Mouse (Mus musculus) MN1 (cell line): ENCODE results near the gene Lats2.
A peak's percentile ranks its signal among the peaks of the same experiment; 100 is the strongest.
"Not testable (repeated sequence)": the region's sequence is repeated elsewhere in the genome, so short reads cannot be mapped to it uniquely, and the experiment has no call there.

ENCODE experiments used
- DNase-seq: peaks from one replicate; pipeline ENCODE4 v3.0.0-alpha.2; 2016; ENCODE audit warnings: low spot score

Gene Lats2

GRCm38 (mm10) chr14:57694246-57694645 lies 63.9 kb downstream of the Lats2 start:
- no peak for DNase-seq

GRCm38 (mm10) chr14:57692517-57693130 lies 65.6 kb downstream of the Lats2 start:
- DNase-seq: no peak

- DNase-seq: no peak
Observed at GRCm38 (mm10) chr14:57691316-57691715, 66.9 kb downstream of the Lats2 start.

GRCm38 (mm10) chr14:57690681-57691080 lies 67.5 kb downstream of the Lats2 start:
- DNase-seq: no peak

GRCm38 (mm10) chr14:57688066-57688465 lies 70.1 kb downstream of the Lats2 start:
- not testable (repeated sequence) for DNase-seq

GRCm38 (mm10) chr14:57687441-57687840 lies 70.7 kb downstream of the Lats2 start:
- DNase-seq: no peak

- DNase-seq: no peak
Observed at GRCm38 (mm10) chr14:57686647-57687046, 71.5 kb downstream of the Lats2 start.

GRCm38 (mm10) chr14:57684579-57684978 lies 73.6 kb downstream of the Lats2 start:
- no peak for DNase-seq

- no peak for DNase-seq
Observed at GRCm38 (mm10) chr14:57682751-57683150, 75.4 kb downstream of the Lats2 start.

- peak; percentile 84 for DNase-seq
Observed at GRCm38 (mm10) chr14:57679958-57680535, 78.1 kb downstream of the Lats2 start.

GRCm38 (mm10) chr14:57679523-57679922 lies 78.7 kb downstream of the Lats2 start:
- no peak for DNase-seq

GRCm38 (mm10) chr14:57675481-57675880 lies 82.7 kb downstream of the Lats2 start:
- DNase-seq: no peak

GRCm38 (mm10) chr14:57665628-57665950 lies 92.6 kb downstream of the Lats2 start:
- DNase-seq: no peak

GRCm38 (mm10) chr14:57664822-57665627 lies 93.2 kb downstream of the Lats2 start, which contains the start of gene Xpo4:
Gene Xpo4 (minus strand): TSS chr14:57665430.
- peak; percentile 82 for DNase-seq

- DNase-seq: peak; percentile 40
Observed at GRCm38 (mm10) chr14:57664311-57664821, 93.8 kb downstream of the Lats2 start.

GRCm38 (mm10) chr14:57663630-57664029 lies 94.6 kb downstream of the Lats2 start:
- DNase-seq: no peak

- DNase-seq: no peak
Observed at GRCm38 (mm10) chr14:57658301-57658700, 99.9 kb downstream of the Lats2 start.

- no peak for DNase-seq
Observed at GRCm38 (mm10) chr14:57657500-57657899, 100.7 kb downstream of the Lats2 start.

GRCm38 (mm10) chr14:57656519-57656918 lies 101.7 kb downstream of the Lats2 start:
- not testable (repeated sequence) for DNase-seq

- peak; percentile 27 for DNase-seq
Observed at GRCm38 (mm10) chr14:57649501-57649900, 108.7 kb downstream of the Lats2 start.

- DNase-seq: no peak
Observed at GRCm38 (mm10) chr14:57646155-57646554, 112.0 kb downstream of the Lats2 start.
